Mouse (Mus musculus) kidney, adult 11 months (tissue): Measurements from ENCODE around the gene Traf3.

Experiments
- DNase-seq: peaks from one replicate; pipeline ENCODE4 v3.0.0; 2022

Traf3 gene

DNA sequence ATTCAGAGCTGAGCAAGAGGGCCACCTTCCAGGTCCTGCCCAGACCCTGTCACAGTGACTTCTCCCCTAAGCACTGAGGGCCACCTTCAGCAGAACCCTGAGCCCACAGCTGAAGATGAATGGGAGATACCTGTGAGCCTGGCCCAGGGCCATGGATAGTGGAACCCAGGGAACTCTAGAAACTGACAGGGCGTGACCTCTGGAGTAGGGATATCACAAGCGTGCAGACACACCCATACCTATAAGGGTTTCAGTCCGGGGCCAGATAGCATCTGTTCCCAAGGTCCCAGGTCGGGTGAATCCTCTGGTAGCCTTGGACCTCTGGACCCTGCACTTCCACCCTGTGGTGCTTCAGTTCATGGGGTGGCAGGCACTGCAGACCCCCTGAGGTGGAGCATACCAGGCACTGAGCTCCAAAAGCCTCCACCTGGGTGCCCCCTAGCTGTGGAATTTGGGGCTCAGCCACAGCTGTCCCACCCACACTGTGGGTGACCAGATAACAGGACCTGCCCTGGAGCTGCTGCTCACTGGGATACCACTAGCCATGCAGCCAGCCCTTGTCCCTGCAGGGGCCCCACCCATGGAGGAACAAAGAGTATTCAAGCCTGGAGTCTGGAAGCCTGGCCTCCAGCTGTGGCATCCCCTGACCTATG lies 101.6 kb downstream of the Traf3 start:
- no peak for DNase-seq

- DNase-seq = peak; percentile 82
These were observed 104.6 kb downstream of the Traf3 start, which contains the start of gene Amn for GRCm38 (mm10) chr12:111270629-111271277. Gene Amn, plus strand, starts transcription at chr12:111271095.

GRCm38 (mm10) chr12:111271406-111271805 lies 105.2 kb downstream of the Traf3 start:
- DNase-seq = no peak

DNA sequence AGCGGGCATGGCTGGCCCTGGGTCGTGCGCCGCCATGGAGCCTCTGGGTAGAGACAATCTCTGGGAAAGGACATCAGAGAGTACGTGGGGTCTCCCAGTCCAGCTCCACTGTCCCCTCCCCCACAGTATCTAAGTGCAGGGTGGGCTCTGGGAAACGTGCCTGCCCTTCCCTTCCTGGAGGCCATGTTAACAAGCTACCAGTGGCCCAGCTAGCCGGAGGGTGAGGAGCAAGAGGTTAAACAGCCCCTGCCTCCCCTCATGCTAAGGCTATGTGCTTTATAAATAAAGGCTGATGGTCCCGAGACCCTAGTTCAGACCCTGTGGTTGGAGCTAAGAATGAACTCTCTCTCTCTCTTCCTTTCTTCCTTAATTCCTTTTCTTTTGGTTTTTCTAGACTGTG lies 105.8 kb downstream of the Traf3 start:
- DNase-seq = no peak

DNA sequence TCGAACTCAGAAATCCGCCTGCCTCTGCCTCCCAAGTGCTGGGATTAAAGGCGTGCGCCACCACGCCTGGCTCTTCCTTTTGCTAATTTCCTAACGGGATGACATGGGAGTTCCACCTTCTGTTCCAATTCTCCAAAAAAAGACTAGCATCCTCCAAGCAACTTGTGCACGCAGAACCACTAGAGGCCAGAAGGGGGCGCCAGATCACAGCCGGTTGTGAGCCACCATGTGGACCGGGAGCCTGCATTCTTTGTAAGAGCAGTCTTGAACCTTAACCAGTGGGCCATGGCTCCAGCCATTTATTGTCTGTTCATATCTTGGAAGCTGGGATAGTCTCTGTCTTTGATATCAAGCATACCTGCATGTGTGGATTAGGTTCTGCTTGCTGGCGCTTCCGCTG lies 106.2 kb downstream of the Traf3 start:
- DNase-seq = peak; percentile 75

DNA sequence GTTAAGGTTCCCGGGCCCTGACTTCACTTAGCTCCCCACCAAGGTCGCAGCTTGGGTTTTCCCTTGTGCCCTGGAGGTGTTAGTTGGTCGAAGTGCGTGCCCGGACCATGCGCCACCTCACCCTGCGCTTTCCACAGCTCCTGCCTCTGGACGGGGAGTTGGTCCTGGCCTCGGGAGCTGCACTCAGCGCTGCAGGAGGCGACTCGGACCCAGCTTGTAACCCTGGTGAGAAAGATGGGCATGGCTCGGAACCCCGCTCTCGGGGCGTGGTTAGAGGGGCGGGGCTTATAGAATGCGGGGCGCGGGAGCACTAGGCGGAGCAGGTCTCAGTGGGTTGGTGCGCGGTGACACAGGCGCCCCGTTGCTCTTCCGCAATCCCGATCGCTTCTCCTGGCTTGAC lies 107.8 kb downstream of the Traf3 start:
- no peak for DNase-seq

- no peak for DNase-seq
These were observed 108.4 kb downstream of the Traf3 start for GRCm38 (mm10) chr12:111274447-111275149.

DNA sequence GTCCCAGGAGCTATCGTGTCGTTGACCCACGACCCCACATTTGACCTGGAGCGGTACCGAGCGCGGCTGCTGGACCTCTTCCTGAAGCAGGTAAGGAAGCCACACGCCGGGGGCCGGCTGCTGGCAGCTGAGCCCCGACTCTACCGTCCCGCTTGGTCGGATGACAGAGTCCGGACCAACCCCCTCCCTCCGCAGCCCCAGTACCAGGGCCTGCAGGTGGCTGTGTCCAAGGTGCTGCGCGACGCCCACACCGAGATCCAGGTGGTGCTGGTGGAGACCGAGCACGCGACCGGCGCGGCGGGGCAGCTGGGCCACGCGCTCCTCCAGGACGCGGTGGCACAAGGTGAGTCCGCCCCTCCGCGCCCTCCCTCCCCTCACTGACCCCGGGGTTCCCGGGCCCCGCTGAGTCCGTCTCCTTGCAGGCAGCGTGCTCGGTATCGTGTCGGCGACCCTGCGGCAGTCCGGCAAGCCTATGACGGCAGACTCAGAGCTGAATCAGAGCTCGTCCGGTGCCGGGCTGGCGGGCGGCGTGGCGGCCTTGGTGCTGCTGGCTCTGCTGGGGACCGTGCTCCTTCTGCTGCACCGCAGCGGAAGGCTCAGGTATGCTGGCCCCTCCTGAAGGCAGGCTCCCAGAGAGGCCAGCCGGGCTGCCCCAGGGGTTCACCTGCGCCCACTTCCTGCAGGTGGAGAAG lies 109.1 kb downstream of the Traf3 start:
- DNase-seq = no peak

DNA sequence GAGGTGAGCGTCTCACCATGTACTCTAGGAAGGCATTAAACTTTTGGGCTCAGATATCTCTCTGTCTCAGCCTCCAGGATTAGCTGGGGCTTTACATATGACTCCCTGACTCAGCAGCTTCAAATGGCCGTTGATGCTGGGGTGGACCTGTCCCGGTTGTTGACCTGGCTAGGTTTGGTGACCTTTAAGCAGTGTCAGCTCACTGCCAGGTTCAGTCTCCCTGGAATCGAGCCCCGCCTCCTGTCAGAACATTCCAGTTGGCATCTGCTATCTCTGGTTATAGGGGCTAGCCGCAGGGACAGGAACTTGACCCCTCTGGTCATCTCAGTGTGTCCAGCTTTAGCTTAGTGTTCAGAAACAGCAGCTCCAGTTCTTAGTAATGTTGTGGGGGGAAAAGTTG lies 110.2 kb downstream of the Traf3 start:
- DNase-seq = peak; percentile 51

DNA sequence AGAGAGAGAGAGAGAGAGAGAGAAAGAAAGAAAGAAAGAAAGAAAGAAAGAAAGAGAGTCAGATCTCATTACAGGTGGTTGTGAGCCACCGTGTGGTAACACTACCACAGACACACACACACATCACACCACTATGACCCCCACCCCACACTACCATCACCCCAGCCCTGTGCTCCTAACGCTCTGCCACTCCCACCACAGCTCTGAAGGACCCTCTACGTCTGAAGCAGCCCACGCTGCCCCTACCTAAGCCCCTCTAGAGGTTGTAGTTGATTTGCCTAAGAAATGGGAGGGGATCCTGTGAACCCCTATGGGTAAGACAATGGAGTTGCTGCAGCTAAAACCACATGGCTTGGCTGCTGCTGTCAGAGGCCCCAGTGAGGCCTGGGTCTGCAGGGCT lies 117.4 kb downstream of the Traf3 start:
- no peak for DNase-seq

GRCm38 (mm10) chr12:111284532-111284931 lies 118.4 kb downstream of the Traf3 start:
- no peak for DNase-seq

GRCm38 (mm10) chr12:111293025-111293424 lies 126.9 kb downstream of the Traf3 start:
- DNase-seq = no peak

- no peak for DNase-seq
These were observed 135.3 kb downstream of the Traf3 start for GRCm38 (mm10) chr12:111301322-111302017.

DNA sequence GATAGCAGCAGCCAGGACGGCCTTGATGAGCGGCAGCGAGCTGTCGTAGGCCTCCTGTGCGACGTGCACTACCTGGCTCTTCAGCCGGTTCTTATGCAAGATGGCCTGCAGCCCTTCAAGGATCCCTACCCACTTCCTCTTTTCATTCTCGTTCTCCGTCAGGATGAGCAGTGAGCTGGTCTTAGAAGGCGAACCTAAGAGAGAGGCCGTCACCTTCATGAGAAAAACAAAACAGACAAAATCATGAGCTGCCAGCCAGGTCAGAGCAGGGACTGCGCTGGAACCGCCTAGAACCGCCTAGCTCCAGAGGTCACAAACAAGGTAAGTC lies 135.8 kb downstream of the Traf3 start:
- no peak for DNase-seq

- no peak for DNase-seq
These were observed 137.7 kb downstream of the Traf3 start for GRCm38 (mm10) chr12:111303702-111304337.

GRCm38 (mm10) chr12:111306821-111307220 lies 140.7 kb downstream of the Traf3 start:
- no peak for DNase-seq

- DNase-seq = no peak
These were observed 143.1 kb downstream of the Traf3 start for GRCm38 (mm10) chr12:111309256-111309655.

GRCm38 (mm10) chr12:111309931-111310330 lies 143.8 kb downstream of the Traf3 start:
- no peak for DNase-seq

DNA sequence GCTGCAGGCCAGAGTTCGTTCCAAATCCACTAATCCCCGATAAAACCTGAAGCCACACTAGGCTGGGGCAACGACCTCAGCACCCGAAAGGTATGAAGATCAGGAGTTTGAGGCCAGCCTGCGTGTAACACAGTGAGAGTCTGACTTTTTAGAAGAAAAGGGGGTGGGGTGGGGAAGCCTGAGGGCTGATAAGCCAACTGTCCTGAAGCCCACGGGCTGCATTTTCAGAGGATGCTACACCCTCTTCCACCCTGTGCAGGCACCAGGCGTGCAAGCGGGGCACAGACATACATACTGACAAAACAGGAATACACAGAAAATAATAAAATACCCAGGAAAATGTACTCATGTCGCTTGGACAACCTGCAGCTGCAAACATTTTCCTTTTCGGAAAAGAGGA lies 145.6 kb downstream of the Traf3 start:
- DNase-seq = no peak

DNA sequence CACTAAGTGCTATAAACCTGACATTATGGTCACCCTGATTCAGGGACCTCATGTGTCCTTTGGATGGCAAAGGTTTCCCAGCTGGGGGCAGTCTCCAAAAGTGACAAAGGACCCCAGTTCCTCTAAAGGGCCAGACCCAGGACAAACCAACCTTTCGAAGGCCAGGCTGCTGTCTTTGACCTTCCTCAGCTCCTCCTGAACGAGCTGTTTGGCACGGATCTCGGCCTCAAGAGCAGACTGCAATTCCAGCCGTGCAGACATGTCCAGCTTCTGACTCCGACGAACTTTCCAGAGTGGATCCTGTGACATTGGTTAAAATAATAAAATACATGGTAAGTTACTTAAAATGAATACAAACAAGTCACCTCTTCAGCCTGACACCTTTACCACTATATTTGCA lies 148.1 kb downstream of the Traf3 start:
- no peak for DNase-seq
